ENCODE assay signal across 17 mouse cellular contexts in the genomic region with DNA sequence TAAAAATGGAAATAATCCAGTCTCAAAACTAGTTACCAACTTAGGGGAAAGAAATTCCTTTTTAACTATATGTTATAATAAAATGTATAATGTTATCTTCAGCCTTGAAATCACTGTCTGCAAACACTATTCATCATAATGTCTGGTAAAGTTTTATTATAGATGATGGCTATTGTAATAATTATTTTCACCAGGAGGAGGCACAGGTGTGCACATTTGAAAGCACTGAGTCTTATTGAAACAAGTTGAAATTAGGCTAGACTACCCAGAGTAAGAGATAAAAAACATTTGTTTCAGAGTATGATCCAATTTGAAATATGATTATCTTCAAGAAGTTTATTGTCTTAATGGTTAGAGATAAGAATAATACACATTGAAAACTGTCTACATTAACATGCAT.
DNase-seq lines count a peak whose midpoint lies in the region; ATAC-seq and TF ChIP-seq lines count a peak whose summit lies in the region.
"Had no signal": no experiment of that assay in that cellular context is flagged by ENCODE, and none has a peak within 500 bp of the region (broad histone marks: within the 10 kb centered on the region; RNA-seq: fewer than 3 reads in every experiment).

No protein-coding gene starts in this region.

- TF ChIP-seq RAD21 in MEL (IDR thresholded peaks at IDR 0.05; ENCODE audit: low read depth, low read length): peak; percentile 44

- no peak overlapping the region for H3K27ac ChIP-seq in intestine, postnatal 0 days (ENCODE audit: low read depth, low read length)
- H3K27ac ChIP-seq in intestine, embryonic 15.5 days: no peak overlapping the region
- no peak overlapping the region for H3K27ac ChIP-seq in midbrain, postnatal 0 days (ENCODE audit: low read depth, low read length)
- no peak overlapping the region for H3K27ac ChIP-seq in midbrain, embryonic 15.5 days
- H3K27ac ChIP-seq in MEL (ENCODE audit: control insufficient read depth, low read depth, low read length): no peak overlapping the region
- no peak overlapping the region for H3K27ac ChIP-seq in intestine, embryonic 16.5 days (ENCODE audit: low read length)
- H3K27ac ChIP-seq: embryonic facial prominence, embryonic 10.5 days; hindbrain, embryonic 15.5 days; liver, embryonic 13.5 days; stomach, embryonic 15.5 days had no signal

- TF ChIP-seq CTCF in intestine, postnatal 0 days (IDR thresholded peaks at IDR 0.05; ENCODE audit: low read depth): peak; percentile 54
- peak; percentile 52 for TF ChIP-seq CTCF in midbrain, postnatal 0 days (IDR thresholded peaks at IDR 0.05)
- peak in 1 of 3 experiments; percentile 57; a peak in 3 of 6 replicates for TF ChIP-seq CTCF in MEL (IDR thresholded peaks at IDR 0.05 in 2 of 3, conservative IDR thresholded peaks at IDR 0.05 in 1 of 3; ENCODE audit: control insufficient read depth in 1 of 3, insufficient read depth in 1 of 3, low read depth in 2 of 3, low read length in 3 of 3, poor library complexity in 1 of 3, severe bottlenecking in 1 of 3)

- H3K27me3 ChIP-seq in intestine, postnatal 0 days (replicated peaks; ENCODE audit: control insufficient read depth, insufficient read depth, low read length): no peaks in the 10 kb centered on the region
- H3K27me3 ChIP-seq in intestine, embryonic 15.5 days (replicated peaks): no peaks in the 10 kb centered on the region
- H3K27me3 ChIP-seq in midbrain, postnatal 0 days (ENCODE audit: insufficient read depth, low read length): no peaks in the 10 kb centered on the region
- H3K27me3 ChIP-seq in midbrain, embryonic 15.5 days (replicated peaks): no peaks in the 10 kb centered on the region
- no peaks in the 10 kb centered on the region for H3K27me3 ChIP-seq in MEL (ENCODE audit: control insufficient read depth in 1 of 2, insufficient read depth in 2 of 2, low read length in 2 of 2)
- no peaks in the 10 kb centered on the region for H3K27me3 ChIP-seq in splenic B cell, adult 2 months (ENCODE audit: control insufficient read depth, insufficient read depth, low read length, poor library complexity, severe bottlenecking)
- no peaks in the 10 kb centered on the region for H3K27me3 ChIP-seq in intestine, embryonic 16.5 days (replicated peaks; ENCODE audit: control insufficient read depth, insufficient read depth, low read length)
- H3K27me3 ChIP-seq: heart, embryonic 12.5 days; hindbrain, embryonic 15.5 days; liver, embryonic 13.5 days; megakaryocyte, embryonic 14.5 days; stomach, embryonic 15.5 days had no signal

- DNase-seq in midbrain, postnatal 0 days (ENCODE audit: low spot score): no peak
- DNase-seq in MEL (ENCODE audit: low read depth, low spot score): peak; percentile 35
- DNase-seq in splenic B cell, adult 2 months (ENCODE audit: low read depth, low spot score): peak; percentile 69
- DNase-seq: adrenal gland, adult 2 months; cerebellum, postnatal 14 days; kidney, postnatal 36 days; liver, embryonic 13.5 days had no signal

- no peak for TF ChIP-seq EP300 in MEL (IDR thresholded peaks at IDR 0.05; ENCODE audit: low read depth in 1 of 2, low read length in 2 of 2)

- H3K4me2 ChIP-seq in intestine, postnatal 0 days (replicated peaks; ENCODE audit: low read depth): no peak overlapping the region
- no peak overlapping the region for H3K4me2 ChIP-seq in intestine, embryonic 15.5 days (replicated peaks)
- no peak overlapping the region for H3K4me2 ChIP-seq in midbrain, postnatal 0 days (ENCODE audit: low read depth, low read length, poor library complexity, severe bottlenecking)
- no peak overlapping the region for H3K4me2 ChIP-seq in midbrain, embryonic 15.5 days
- no peak overlapping the region for H3K4me2 ChIP-seq in intestine, embryonic 16.5 days (ENCODE audit: low read depth, low read length)
- H3K4me2 ChIP-seq: heart, embryonic 12.5 days; hindbrain, embryonic 15.5 days; liver, embryonic 13.5 days; stomach, embryonic 15.5 days had no signal

- H3K4me3 ChIP-seq in intestine, postnatal 0 days (ENCODE audit: low read depth, low read length): no peak overlapping the region
- H3K4me3 ChIP-seq in intestine, embryonic 15.5 days (replicated peaks): no peak overlapping the region
- no peak overlapping the region for H3K4me3 ChIP-seq in midbrain, postnatal 0 days (ENCODE audit: low read depth, low read length)
- no peak overlapping the region for H3K4me3 ChIP-seq in midbrain, embryonic 15.5 days
- no peak overlapping the region for H3K4me3 ChIP-seq in MEL (ENCODE audit: control insufficient read depth in 1 of 2, insufficient read depth in 1 of 2, low read depth in 2 of 2, low read length in 2 of 2)
- no peak overlapping the region for H3K4me3 ChIP-seq in intestine, embryonic 16.5 days (ENCODE audit: low read length)
- H3K4me3 ChIP-seq: embryonic facial prominence, embryonic 10.5 days; heart, embryonic 12.5 days; hindbrain, embryonic 15.5 days; liver, embryonic 13.5 days; megakaryocyte, embryonic 14.5 days; stomach, embryonic 15.5 days had no signal

- 0 out of 2 replicates have a peak, but pooled peaks cover 5% of the 10 kb centered on the region for H3K36me3 ChIP-seq in intestine, postnatal 0 days (ENCODE audit: control insufficient read depth, insufficient read depth)
- no peaks in the 10 kb centered on the region; the same call in 1 of the 2 replicates for H3K36me3 ChIP-seq in intestine, embryonic 15.5 days
- no peaks in the 10 kb centered on the region for H3K36me3 ChIP-seq in midbrain, postnatal 0 days (ENCODE audit: insufficient read depth, low read length)
- H3K36me3 ChIP-seq in midbrain, embryonic 15.5 days (replicated peaks): no peaks in the 10 kb centered on the region
- no peaks in the 10 kb centered on the region; a peak in 2 of 4 replicates for H3K36me3 ChIP-seq in MEL (ENCODE audit: control insufficient read depth in 1 of 2, insufficient read depth in 2 of 2, low read length in 2 of 2)
- H3K36me3 ChIP-seq in splenic B cell, adult 2 months (ENCODE audit: control insufficient read depth, insufficient read depth, low read length, poor library complexity, severe bottlenecking): peaks cover 2% of the 10 kb centered on the region; the same call in 1 of the 2 replicates
- peaks cover 3% of the 10 kb centered on the region; the same call in 1 of the 2 replicates for H3K36me3 ChIP-seq in intestine, embryonic 16.5 days (ENCODE audit: control insufficient read depth, insufficient read depth, low read length)
- H3K36me3 ChIP-seq: hindbrain, embryonic 15.5 days; liver, embryonic 13.5 days had no signal

- no peak for ATAC-seq in intestine, postnatal 0 days
- no peak for ATAC-seq in intestine, embryonic 15.5 days
- ATAC-seq in midbrain, postnatal 0 days (ENCODE audit: low FRiP score): no peak
- no peak for ATAC-seq in midbrain, embryonic 15.5 days (replicated peaks)
- ATAC-seq in frontal cortex, adult (ENCODE audit: low TSS enrichment): no peak
- no peak for ATAC-seq in intestine, embryonic 16.5 days

- H3K9me3 ChIP-seq in intestine, postnatal 0 days (ENCODE audit: control insufficient read depth): no peaks in the 10 kb centered on the region
- no peaks in the 10 kb centered on the region for H3K9me3 ChIP-seq in intestine, embryonic 15.5 days
- no peaks in the 10 kb centered on the region for H3K9me3 ChIP-seq in midbrain, postnatal 0 days (ENCODE audit: low read length)
- no peaks in the 10 kb centered on the region for H3K9me3 ChIP-seq in midbrain, embryonic 15.5 days
- no peaks in the 10 kb centered on the region for H3K9me3 ChIP-seq in MEL (replicated peaks; ENCODE audit: insufficient read depth, low read length)
- peaks cover 3% of the 10 kb centered on the region for H3K9me3 ChIP-seq in intestine, embryonic 16.5 days (ENCODE audit: control insufficient read depth, low read length)
- H3K9me3 ChIP-seq: embryonic facial prominence, embryonic 10.5 days; hindbrain, embryonic 15.5 days; stomach, embryonic 15.5 days had no signal

- H3K9ac ChIP-seq in intestine, postnatal 0 days (ENCODE audit: low read depth, low read length): no peak overlapping the region
- H3K9ac ChIP-seq in intestine, embryonic 15.5 days: no peak overlapping the region
- no peak overlapping the region for H3K9ac ChIP-seq in midbrain, postnatal 0 days (replicated peaks; ENCODE audit: low read length, poor library complexity, severe bottlenecking)
- H3K9ac ChIP-seq in midbrain, embryonic 15.5 days: no peak overlapping the region
- H3K9ac ChIP-seq in MEL (ENCODE audit: control insufficient read depth, low read depth, low read length, poor library complexity, severe bottlenecking): no peak overlapping the region
- H3K9ac ChIP-seq in intestine, embryonic 16.5 days (ENCODE audit: low read depth, low read length): no peak overlapping the region
- H3K9ac ChIP-seq: heart, embryonic 12.5 days; hindbrain, embryonic 15.5 days; liver, embryonic 13.5 days; stomach, embryonic 15.5 days had no signal

- H3K79me2 ChIP-seq in MEL (ENCODE audit: control insufficient read depth, insufficient read depth, low read length, poor library complexity): no peaks in the 10 kb centered on the region

- no peaks in the 10 kb centered on the region for H3K4me1 ChIP-seq in intestine, postnatal 0 days (replicated peaks; ENCODE audit: control insufficient read depth, insufficient read depth, low read length)
- H3K4me1 ChIP-seq in intestine, embryonic 15.5 days (replicated peaks): no peaks in the 10 kb centered on the region
- H3K4me1 ChIP-seq in midbrain, postnatal 0 days (ENCODE audit: insufficient read depth, low read length): no peaks in the 10 kb centered on the region
- H3K4me1 ChIP-seq in midbrain, embryonic 15.5 days: no peaks in the 10 kb centered on the region
- H3K4me1 ChIP-seq in MEL (ENCODE audit: control insufficient read depth in 1 of 2, insufficient read depth in 2 of 2, low read length in 2 of 2): peaks cover 0 to 2% of the 10 kb centered on the region in 2 experiments; a peak in 2 of 4 replicates
- H3K4me1 ChIP-seq in intestine, embryonic 16.5 days (ENCODE audit: control insufficient read depth, insufficient read depth, low read length): no peaks in the 10 kb centered on the region
- H3K4me1 ChIP-seq: embryonic facial prominence, embryonic 10.5 days; hindbrain, embryonic 15.5 days; liver, embryonic 13.5 days; stomach, embryonic 15.5 days had no signal

- no peak for TF ChIP-seq POLR2A in MEL (IDR thresholded peaks at IDR 0.05; ENCODE audit: control insufficient read depth in 1 of 2, insufficient read depth in 1 of 2, low read depth in 1 of 2, low read length in 2 of 2, poor library complexity in 1 of 2)

TF ChIP-seq in MEL, 35 proteins besides CTCF, POLR2A, EP300 and RAD21:
- TF ChIP-seq ZC3H11A (IDR thresholded peaks at IDR 0.05; ENCODE audit: low read depth, low read length) (peak; percentile 52), MYC (IDR thresholded peaks at IDR 0.05; ENCODE audit: low read depth, low read length) (no peak), SMC3 (IDR thresholded peaks at IDR 0.05; ENCODE audit: low read depth, low read length) (peak; percentile 69)
